Mouse (Mus musculus) heart, embryonic 10.5 days (tissue): Measurements from ENCODE around the gene Metrn. TPM values are rescaled to one million over a fixed set of nuclear protein-coding genes. Genes with fewer than 3 reads are reported as not detected.

ENCODE experiments used
- DNase-seq: peaks from one replicate; pipeline ENCODE4 v3.0.0-alpha.2; 2017; ENCODE audit warnings: low spot score
- H3K27ac ChIP-seq: fragments of 300-500 bp; sonication (generic); 2 replicates; pipeline ENCODE4 v1.5.1; 2016; ENCODE audit warnings: mild to moderate bottlenecking
- H3K27me3 ChIP-seq: fragments of 300-500 bp; sonication (generic); 2 replicates; pipeline ENCODE4 v1.6.1; 2016; ENCODE audit warnings: mild to moderate bottlenecking; ENCODE audit not compliant: poor library complexity, insufficient read depth, severe bottlenecking
- H3K36me3 ChIP-seq: fragments of 300-500 bp; sonication (generic); 2 replicates; pipeline ENCODE4 v1.6.1; 2016; ENCODE audit warnings: mild to moderate bottlenecking, moderate library complexity
- H3K4me1 ChIP-seq: fragments of 300-500 bp; sonication (generic); 2 replicates; pipeline ENCODE4 v1.6.1; 2016; ENCODE audit warnings: mild to moderate bottlenecking
- H3K4me3 ChIP-seq: fragments of 300-500 bp; sonication (generic); 2 replicates; pipeline ENCODE4 v1.5.1; 2016; ENCODE audit warnings: mild to moderate bottlenecking, moderate library complexity
- H3K9me3 ChIP-seq: fragments of 300-500 bp; sonication (generic); 2 replicates; pipeline ENCODE4 v1.6.1; 2016; ENCODE audit warnings: mild to moderate bottlenecking, moderate library complexity
- WGBS: fragments of 180-500 bp; shearing (Covaris S2); methylation state at CpG from one replicate; pipeline ENCODE4 v1.1.7; 2016; 5-methylcytosine and 5-hydroxymethylcytosine counted together
- polyA plus RNA-seq: library from polyadenylated mRNA; unstranded; fragments of >200 nt; fragmentation: Nextera tagmentation; extraction: Ambion mirVana; gene quantifications from 2 replicates; pipeline ENCODE4 v1.2.1, GENCODE M21; 2016

Gene Metrn
- polyA plus RNA-seq, 1 experiment from 2014 or later, result 48.0 TPM

GRCm38 (mm10) chr17:25791843-25792527 is 5.0 kb downstream of the Metrn start:
- peaks cover 47% of the 10 kb centered on the region for H3K36me3 ChIP-seq
- peak overlapping the region; percentile 94 for H3K27ac ChIP-seq
- WGBS, result under 1% methylated on average over 45 of the region's 45 CpGs
- DNase-seq, result peak; percentile 92
- H3K27me3 ChIP-seq, result no peaks in the 10 kb centered on the region
- peak overlapping the region; percentile 79 for H3K4me3 ChIP-seq
- no peaks in the 10 kb centered on the region for H3K9me3 ChIP-seq
- peaks cover 58% of the 10 kb centered on the region for H3K4me1 ChIP-seq

- H3K27ac ChIP-seq, result peak overlapping the region; percentile 94
These were observed 5.6 kb downstream of the Metrn start for GRCm38 (mm10) chr17:25791320-25791842.

GRCm38 (mm10) chr17:25786781-25787504 is 10.0 kb downstream of the Metrn start:
- DNase-seq, result no peak
- H3K9me3 ChIP-seq, result no peaks in the 10 kb centered on the region
- H3K27ac ChIP-seq, result no peak overlapping the region
- 90% methylated on average over 9 of the region's 9 CpGs for WGBS
- H3K4me3 ChIP-seq, result no peak overlapping the region
- peaks cover 57% of the 10 kb centered on the region for H3K36me3 ChIP-seq
- peaks cover 40% of the 10 kb centered on the region for H3K4me1 ChIP-seq
- no peaks in the 10 kb centered on the region for H3K27me3 ChIP-seq

More at GRCm38 (mm10) chr17:25791320-25791842, 5.6 kb downstream of the Metrn start:
- H3K9me3 ChIP-seq, result no peaks in the 10 kb centered on the region
- 32% methylated on average over 19 of the region's 19 CpGs for WGBS
- DNase-seq, result no peak
- no peaks in the 10 kb centered on the region for H3K27me3 ChIP-seq
- peaks cover 49% of the 10 kb centered on the region for H3K36me3 ChIP-seq
- H3K4me1 ChIP-seq, result peaks cover 57% of the 10 kb centered on the region
- H3K4me3 ChIP-seq, result peak overlapping the region; percentile 79

GRCm38 (mm10) chr17:25786280-25786679 is 10.7 kb downstream of the Metrn start, which contains the start of gene Ccdc78:
TSS of gene Ccdc78 (plus strand) at chr17:25786580.
- H3K4me1 ChIP-seq, result peaks cover 33% of the 10 kb centered on the region
- H3K27ac ChIP-seq, result peak within 1 kb of the TSS; percentile 91
- H3K9me3 ChIP-seq, result no peaks in the 10 kb centered on the region
- DNase-seq, result no peak
- WGBS, result 76% methylated on average over 3 of the region's 3 CpGs
- no peaks in the 10 kb centered on the region for H3K27me3 ChIP-seq
- peak within 1 kb of the TSS; percentile 70 for H3K4me3 ChIP-seq
- peaks cover 64% of the 10 kb centered on the region for H3K36me3 ChIP-seq

GRCm38 (mm10) chr17:25785281-25785745 is 11.6 kb downstream of the Metrn start, which contains the start of gene Haghl:
TSS of gene Haghl (minus strand) at chr17:25785673.
- H3K36me3 ChIP-seq, result peaks cover 69% of the 10 kb centered on the region
- DNase-seq, result peak; percentile 98
- WGBS, result under 1% methylated on average over 23 of the region's 23 CpGs

GRCm38 (mm10) chr17:25783861-25784574 is 12.9 kb downstream of the Metrn start:
- Histone ChIP-seq H3K4me1 (peaks cover 26% of the 10 kb centered on the region), H3K27ac (peak overlapping the region; percentile 91; the same call in 1 of the 2 replicates), H3K4me3 (peak overlapping the region; percentile 70), H3K9me3 (no peaks in the 10 kb centered on the region), H3K27me3 (no peaks in the 10 kb centered on the region), H3K36me3 (peaks cover 70% of the 10 kb centered on the region)
- 87% methylated on average over 15 of the region's 15 CpGs for WGBS
- DNase-seq, result no peak

More at GRCm38 (mm10) chr17:25785281-25785745, 11.6 kb downstream of the Metrn start, which contains the start of gene Haghl:
- Histone ChIP-seq H3K4me3 (peak within 1 kb of the TSS; percentile 70), H3K27me3 (no peaks in the 10 kb centered on the region), H3K4me1 (peaks cover 26% of the 10 kb centered on the region), H3K9me3 (no peaks in the 10 kb centered on the region), H3K27ac (peak within 1 kb of the TSS; percentile 91)

GRCm38 (mm10) chr17:25783086-25783485 is 13.8 kb downstream of the Metrn start:
- H3K36me3 ChIP-seq, result peaks cover 72% of the 10 kb centered on the region
- H3K9me3 ChIP-seq, result no peaks in the 10 kb centered on the region
- WGBS, result 80% methylated on average over 7 of the region's 7 CpGs
- DNase-seq, result no peak
- H3K4me1 ChIP-seq, result peaks cover 26% of the 10 kb centered on the region
- H3K27me3 ChIP-seq, result no peaks in the 10 kb centered on the region
- H3K4me3 ChIP-seq, result no peak overlapping the region
- no peak overlapping the region for H3K27ac ChIP-seq

GRCm38 (mm10) chr17:25781339-25781738 is 15.6 kb downstream of the Metrn start:
- no peak overlapping the region for H3K27ac ChIP-seq
- peaks cover 22% of the 10 kb centered on the region for H3K4me1 ChIP-seq
- no peak overlapping the region for H3K4me3 ChIP-seq
- 81% methylated on average over 6 of the region's 6 CpGs for WGBS
- H3K36me3 ChIP-seq, result peaks cover 73% of the 10 kb centered on the region
- no peaks in the 10 kb centered on the region for H3K9me3 ChIP-seq
- no peaks in the 10 kb centered on the region for H3K27me3 ChIP-seq
- no peak for DNase-seq

GRCm38 (mm10) chr17:25777948-25778347 is 19.0 kb downstream of the Metrn start:
- H3K4me1 ChIP-seq, result peaks cover 19% of the 10 kb centered on the region
- no peak overlapping the region for H3K27ac ChIP-seq
- no peak overlapping the region for H3K4me3 ChIP-seq
- H3K9me3 ChIP-seq, result no peaks in the 10 kb centered on the region
- WGBS, result 92% methylated on average over 5 of the region's 5 CpGs
- no peaks in the 10 kb centered on the region for H3K27me3 ChIP-seq
- DNase-seq, result no peak
- H3K36me3 ChIP-seq, result peaks cover 67% of the 10 kb centered on the region

- 76% methylated on average over 10 of the region's 10 CpGs for WGBS
- DNase-seq, result no peak
- H3K4me1 ChIP-seq, result peaks cover 17% of the 10 kb centered on the region
- H3K27ac ChIP-seq, result no peak overlapping the region
- H3K27me3 ChIP-seq, result no peaks in the 10 kb centered on the region
- peaks cover 43% of the 10 kb centered on the region for H3K36me3 ChIP-seq
- no peaks in the 10 kb centered on the region for H3K9me3 ChIP-seq
- no peak overlapping the region for H3K4me3 ChIP-seq
These were observed 21.4 kb downstream of the Metrn start for GRCm38 (mm10) chr17:25775318-25776062.

GRCm38 (mm10) chr17:25773549-25774120 is 23.3 kb downstream of the Metrn start, which contains the start of gene Narfl:
TSS of gene Narfl (plus strand) at chr17:25773776.
- peak within 1 kb of the TSS; percentile 93 for H3K27ac ChIP-seq
- peaks cover 26% of the 10 kb centered on the region for H3K36me3 ChIP-seq
- peak; percentile 99 for DNase-seq
- H3K4me3 ChIP-seq, result peak within 1 kb of the TSS; percentile 86
- H3K4me1 ChIP-seq, result peaks cover 17% of the 10 kb centered on the region
- H3K9me3 ChIP-seq, result no peaks in the 10 kb centered on the region
- WGBS, result under 1% methylated on average over 37 of the region's 37 CpGs
- peaks cover 13% of the 10 kb centered on the region; the same call in 1 of the 2 replicates for H3K27me3 ChIP-seq
